Mouse (Mus musculus): ENCODE results near the gene Nol6. TPM values are rescaled to one million over a fixed set of nuclear protein-coding genes. Genes with fewer than 3 reads are reported as not detected.
A peak's percentile ranks its signal among the peaks of the same experiment; 100 is the strongest.

Nol6 gene
- total RNA-seq, 4 experiments from 2014 or later = 16.4 to 20.9 (median 17.8) TPM

DNA sequence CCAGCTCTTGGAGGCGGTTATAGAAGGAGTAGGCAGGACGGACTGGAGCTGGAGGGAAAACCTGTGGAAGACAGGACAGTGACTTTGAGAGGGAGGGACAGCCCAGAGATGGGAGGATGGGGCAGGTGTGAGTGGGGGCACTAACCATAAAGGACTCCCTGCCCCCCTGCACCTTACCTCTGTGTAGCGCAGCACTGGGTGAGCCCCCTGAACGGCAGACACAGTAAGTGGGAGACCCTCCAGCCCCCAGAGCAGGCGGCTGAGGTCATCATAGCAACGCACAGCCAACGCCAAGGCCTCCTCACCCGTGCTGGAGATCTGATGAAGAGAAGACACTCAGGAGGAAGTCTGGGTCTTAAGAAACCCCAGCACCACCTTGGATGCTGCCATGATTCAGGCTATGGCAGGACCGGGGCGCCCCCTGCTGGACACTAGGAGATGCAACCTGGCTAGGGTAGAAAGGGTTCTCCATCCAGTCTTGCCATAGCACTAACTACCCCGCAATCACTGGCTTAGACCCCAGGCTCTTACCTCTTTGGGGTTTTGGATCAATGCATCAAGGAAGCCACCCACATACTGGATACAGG is 5.5 kb downstream of the Nol6 start:
- peak in 1 of 2 experiments; percentile 40 for DNase-seq (ENCODE audit: low spot score in 2 of 2)

DNA sequence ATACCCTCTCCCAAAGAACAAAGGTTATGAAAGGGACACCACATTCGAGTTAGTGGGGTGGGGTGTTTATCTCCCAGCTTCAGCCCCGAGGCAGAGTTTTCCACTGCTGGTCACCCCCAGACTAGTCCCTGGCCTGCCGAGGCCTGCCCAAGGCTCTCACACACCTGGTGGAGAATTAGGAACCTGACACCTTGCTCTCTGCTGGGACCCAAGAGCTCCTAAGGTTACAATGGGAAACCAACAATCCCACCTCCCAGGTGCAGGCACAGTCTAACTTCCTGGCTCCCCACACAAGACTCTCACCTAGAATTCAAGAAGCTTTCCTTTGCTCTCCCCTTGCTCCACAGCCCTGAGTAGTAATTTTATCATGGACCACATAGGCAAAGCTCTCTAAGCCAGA is 7.4 kb downstream of the Nol6 start:
- DNase-seq (ENCODE audit: low spot score in 2 of 2) = no peak

DNA sequence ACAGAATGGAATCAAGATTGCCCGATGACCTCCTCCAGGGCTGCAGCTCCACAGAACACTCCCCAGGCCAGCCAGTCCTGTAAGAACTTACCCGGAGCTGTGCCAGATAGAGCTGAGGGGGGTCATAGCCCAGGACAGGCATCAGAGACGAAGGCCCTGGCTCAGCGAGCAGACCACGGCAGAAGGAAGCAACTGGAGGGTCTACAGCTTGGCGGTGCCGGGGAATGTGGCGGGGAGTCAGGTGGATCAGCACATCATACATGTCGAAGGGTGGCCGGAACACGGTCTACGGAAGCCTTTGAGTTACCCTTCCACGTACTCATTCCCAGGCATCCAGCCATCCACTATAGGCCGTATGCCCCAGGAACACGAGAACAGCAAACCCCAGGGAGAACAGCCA is 8.5 kb downstream of the Nol6 start:
- DNase-seq (ENCODE audit: low spot score in 2 of 2) = no peak

DNA sequence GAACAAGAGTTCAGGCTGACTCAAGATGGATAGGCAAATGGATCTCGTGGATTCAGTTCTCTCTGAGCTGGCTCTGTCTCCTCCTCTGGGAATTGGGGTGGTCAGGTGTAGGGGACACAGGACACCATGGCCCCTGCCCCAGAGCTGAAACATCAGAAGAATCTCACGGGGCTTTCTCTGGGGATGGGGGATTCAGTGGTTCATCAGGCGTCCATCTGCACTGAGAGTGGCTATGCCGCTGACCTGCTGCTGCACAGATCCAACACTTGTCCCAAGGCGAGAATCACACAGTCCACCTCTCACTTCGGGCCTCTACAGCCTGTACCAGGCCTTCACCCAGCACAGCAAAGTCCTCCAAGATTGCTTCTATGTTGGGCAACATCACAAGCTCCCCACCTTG is 9.2 kb downstream of the Nol6 start:
- DNase-seq (ENCODE audit: low spot score in 2 of 2) = no peak

DNA sequence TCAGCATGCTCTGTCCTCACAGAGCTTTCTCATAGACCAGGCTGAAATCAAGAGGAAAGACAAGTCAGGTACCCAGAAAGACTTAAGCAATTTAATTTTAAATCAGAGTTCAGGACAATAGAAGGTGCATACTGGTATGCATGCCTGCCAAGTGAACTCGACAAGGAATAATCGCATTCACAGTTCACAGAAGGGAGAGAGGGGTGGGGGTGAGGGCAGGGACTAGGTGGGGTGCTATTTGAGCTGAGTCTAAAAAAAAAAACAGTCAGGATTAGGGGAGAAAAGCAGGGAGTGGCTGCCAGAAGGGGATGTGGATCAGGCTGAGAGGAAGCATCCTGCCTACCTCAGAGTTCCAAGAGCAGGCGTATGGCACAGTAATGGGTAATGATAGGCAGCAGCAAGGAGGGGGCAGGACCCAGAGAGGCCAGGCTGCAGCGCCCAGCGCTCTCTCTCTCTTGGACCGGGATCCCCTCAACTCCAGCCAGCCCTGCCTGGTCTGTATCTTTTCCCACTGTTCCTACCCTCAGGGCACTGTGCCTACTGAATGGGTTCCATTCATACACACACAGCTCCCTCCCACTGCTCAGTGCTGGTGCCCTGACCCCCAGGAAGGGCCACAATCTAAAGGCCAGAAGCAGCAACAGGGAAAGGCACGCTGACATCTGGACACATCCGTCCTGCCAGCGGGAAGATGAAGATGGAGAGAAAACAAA is 9.7 kb downstream of the Nol6 start:
- no peak for DNase-seq (ENCODE audit: low spot score in 2 of 2)

DNA sequence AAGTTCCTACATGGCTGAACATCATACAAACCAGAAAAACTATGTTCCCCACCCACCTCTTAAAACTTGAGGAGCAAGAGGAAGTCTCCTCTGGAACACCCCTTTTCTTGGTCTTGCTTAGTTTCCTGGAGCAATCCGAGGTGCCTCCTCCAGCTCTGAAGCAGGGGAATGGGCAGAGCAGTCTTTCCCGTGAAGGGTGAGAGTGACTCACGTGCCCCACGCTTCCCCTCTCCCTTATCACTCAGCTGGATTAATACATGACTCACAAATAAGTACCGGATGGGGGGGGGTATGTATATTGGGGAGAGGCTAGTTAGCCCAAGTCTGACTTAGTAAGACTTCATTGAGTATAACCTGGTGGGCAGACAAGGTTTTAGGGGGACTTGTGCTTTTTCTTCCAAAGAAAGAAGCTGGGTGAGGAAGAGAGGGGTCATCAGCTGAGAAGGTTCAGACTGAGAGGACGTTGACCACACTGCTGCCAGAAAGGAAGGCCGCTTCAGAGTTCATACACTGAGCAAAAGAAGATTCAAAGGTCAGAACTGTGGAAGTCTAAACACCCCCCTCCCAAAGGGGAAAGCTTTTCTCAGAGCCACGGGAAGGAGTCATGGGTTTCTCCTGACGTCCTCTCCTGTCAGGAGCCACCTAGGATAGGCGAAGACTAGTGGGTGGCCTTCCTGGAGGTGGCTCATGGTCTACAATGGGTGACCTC is 15.4 kb downstream of the Nol6 start:
- no peak for DNase-seq (ENCODE audit: low spot score in 2 of 2)

DNA sequence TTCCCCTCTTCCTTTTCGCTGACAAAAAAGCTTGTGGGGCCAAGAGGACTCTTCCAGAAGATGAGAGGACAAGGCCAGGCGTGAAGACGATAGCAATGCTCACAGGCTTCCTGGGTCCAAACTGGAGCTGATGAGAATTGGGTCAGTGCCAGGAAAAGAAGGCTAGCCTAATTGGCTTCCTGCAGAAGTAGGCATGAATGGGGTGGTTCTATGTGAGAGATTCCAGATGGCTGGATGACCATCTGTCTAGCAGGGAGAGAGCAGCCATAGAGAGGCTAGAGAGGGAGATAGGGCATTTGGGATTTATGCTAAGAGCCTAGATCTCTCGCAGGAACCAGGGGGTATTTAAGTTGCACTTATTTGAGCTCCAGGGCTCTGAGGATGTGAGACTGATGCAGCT is 16.8 kb downstream of the Nol6 start:
- DNase-seq (ENCODE audit: low spot score in 2 of 2) = no peak

DNA sequence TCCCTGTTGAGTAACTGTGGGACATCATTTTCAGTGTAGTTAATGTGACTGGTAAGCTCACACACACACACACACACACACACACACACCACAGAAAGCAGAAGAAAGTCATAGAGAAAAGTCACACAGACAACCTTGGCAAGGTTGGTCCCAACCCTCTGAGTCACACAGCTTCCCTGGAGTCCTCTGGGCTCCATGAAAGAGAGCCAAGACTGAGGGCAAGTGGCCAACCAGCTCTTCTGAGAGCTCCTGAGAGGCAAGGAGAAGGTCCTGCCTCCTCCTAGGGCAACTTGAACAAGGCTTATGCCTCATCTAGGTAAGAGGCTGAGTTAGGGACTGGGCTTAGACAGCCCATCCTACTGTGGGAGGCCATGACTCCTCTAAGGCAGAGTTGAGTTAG is 21.4 kb downstream of the Nol6 start:
- no peak for DNase-seq (ENCODE audit: low spot score in 2 of 2)

DNA sequence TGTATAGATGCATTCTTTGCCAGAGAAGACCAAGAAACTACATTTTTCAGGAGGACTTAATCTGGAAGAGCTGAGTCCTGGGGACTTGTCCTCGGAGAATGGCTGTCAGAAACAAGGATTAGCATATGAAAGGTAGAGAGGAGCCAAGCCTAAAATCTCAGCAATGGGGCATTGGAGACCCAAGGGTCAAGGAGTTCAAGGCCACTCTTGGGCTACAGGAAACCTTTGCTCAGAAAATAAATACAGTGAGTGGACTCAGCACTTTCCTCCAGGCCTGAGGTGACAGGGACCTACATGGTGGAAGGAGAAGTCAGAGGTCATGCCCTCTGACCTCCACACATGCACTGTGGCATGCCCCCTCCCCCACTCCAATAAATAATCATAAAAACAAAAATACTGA is 23.3 kb downstream of the Nol6 start:
- no peak for DNase-seq (ENCODE audit: low spot score in 2 of 2)

DNA sequence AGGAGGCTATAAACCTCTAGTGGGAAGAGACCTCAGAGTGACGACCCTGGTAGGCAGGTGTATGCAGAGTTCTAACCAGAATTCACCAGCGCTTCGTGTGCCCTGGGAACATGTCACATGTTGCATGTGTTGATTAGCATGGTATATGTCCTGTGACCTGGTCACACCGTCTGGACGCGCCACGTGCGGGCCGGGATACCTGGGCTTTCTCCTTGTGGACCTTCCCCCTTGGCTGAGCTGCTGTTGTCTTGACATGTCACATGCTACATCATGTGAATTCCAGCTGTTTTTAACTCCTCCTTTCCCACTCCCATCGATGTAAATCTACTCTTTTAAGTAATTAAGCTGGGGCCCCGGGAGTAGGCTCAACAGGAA is 25.7 kb downstream of the Nol6 start:
- DNase-seq (ENCODE audit: low spot score in 2 of 2) = no peak

DNA sequence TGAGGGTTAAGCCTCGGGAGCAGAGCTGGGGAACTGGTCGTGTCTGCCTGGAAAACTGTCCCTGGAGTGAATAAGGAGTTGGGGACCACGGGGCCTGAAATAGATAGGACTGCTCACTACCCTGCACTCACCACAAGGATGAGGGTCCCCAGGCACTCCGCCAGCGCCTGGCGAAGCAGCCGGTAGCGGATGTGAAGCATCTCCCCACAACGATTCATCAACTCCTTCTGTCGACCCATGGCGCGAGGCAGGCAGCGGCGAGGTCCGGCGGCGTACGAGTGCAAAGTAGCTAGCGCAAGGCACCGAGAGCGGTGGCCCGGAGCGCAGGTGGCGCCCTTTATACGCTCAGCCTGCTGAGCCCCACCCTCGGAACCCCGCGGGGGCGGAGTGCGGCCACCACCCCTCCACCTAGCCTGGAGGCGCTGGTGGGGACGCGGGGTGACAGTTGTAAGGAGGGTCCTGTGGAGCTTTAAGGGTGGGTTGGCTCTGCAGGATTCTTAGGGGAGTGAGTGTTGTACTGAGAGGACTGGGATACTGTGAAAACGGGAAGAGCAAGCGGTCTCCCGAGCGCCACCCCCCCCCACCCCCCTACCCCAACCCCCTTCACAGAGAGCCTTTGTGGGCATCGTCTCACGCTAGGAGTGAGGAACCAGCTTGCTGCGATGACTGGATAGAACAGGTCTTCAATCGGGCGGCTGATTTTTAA is 26.2 kb downstream of the Nol6 start, which contains the start of gene Aqp3:
TSS of gene Aqp3 (minus strand) at position 313 of the 706 bp plus-strand sequence.
- no peak for DNase-seq (ENCODE audit: low spot score in 2 of 2)

DNA sequence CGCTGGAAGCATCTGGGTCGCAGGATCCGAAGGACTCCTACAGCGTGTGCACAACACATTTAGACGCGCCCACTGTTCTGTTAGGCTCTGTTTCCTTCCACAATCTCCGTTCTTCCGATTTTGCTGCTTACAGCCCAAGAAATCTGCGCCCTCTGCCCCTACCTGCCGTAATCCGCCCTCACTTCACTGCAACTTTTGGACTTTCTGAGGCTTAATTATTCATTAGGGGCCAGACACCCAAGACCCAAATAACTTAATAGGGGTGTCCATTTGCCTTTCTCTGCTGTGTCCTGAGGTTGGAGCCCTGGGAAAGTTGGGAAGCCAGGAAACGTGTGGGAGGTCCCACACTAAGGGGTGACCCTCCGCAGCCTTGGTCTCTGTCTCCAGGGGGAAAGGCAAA is 26.9 kb downstream of the Nol6 start:
- DNase-seq (ENCODE audit: low spot score in 2 of 2) = no peak

DNA sequence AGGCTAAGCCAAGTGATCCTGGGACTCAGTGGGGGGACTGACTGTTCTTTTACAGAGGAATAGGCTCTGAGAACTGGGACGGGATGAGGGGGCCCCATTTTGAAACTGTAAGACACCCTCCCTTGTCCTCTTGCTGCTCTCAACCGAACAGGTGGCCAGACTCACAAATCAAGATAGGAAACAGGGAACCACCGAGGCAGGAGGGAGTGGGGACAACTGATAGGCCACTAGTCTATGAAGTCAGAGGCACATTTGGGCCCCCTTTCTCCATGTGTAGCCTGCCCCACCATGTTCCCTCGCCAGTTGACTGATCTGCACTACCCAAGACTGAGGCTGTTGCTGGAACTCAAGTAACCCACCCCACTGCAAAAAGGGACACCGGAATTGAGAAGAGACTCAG is 27.5 kb downstream of the Nol6 start:
- DNase-seq (ENCODE audit: low spot score in 2 of 2) = no peak

DNA sequence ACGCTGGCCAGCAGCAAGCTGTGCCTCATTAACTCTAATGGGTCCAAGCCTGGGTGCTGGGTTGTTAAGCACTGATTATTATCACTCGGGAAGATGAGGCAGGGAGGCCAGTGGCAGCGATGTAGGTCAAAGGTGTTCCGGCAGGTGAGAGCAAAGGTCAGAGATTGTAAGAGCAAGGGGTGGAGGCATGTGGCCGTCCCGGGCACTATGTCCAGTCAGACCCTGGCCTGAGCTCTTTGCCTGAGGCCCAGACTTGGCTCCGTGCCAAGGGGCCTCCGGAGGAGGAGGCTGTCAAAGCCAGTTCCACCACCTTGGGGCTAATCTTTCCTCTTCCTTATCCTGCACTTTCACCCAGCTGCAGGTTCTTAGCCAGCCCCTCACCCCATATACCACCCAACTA is 28.1 kb downstream of the Nol6 start:
- no peak for DNase-seq (ENCODE audit: low spot score in 2 of 2)

DNA sequence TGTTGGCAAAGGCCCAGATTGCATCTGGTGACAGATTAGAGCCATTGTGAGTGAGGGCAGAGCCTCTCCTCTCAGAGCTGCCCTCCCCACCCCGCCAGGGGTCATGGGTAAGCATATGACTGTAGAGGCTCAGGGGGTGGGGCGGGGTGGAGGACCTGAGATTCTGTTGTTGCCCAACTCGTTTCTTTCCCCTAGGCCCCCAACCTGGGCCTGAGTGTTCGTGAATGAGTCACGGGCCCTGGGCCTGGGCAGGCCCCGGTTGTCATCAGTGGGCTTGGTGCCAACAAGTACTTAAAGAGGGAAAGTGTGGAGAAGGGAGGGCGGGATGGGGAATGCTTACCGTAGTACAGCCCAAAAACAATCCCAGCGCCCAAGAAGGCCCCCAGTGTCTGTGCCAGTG is 29.9 kb downstream of the Nol6 start:
- DNase-seq (ENCODE audit: low spot score in 2 of 2) = no peak

DNA sequence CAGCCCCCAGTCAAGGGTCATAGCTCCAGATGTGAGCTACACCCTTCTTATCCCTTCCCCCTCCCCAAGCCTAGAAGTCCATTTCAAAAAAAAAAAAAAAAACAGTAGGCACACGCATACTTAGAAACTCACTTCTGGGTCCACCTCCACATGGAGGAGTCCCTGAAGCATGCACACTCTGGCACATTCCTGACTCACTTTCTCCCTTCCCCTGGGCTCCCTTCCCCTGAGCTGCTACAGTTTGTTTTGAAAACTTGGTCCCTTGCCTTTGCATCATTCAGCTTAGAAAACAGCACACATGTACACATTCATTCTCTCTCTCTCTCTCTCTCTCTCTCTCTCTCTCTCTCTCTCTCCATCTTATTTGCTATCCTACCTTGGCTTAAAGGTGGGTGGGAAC is 31.3 kb downstream of the Nol6 start:
- DNase-seq (ENCODE audit: low spot score in 2 of 2) = no peak

DNA sequence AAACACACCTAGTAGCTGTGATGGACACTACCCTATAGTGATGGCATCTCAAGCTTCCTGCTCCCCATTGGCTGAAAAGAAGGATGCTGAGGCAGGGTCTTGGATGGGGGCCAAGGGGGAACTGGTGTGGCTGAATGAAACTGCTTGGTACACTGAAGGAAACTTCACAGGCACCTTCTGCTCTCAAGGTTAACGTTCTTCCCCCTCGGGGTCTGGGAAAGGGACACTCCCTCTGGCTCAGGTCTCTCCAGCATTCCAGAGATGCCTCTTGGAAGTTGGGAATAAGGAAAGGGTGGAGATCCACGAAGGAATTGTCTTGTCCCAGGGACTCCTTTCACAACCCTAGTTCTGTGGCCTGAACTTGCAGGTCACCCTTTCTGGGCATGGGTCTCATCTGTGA is 32.9 kb downstream of the Nol6 start:
- DNase-seq (ENCODE audit: low spot score in 2 of 2) = no peak

DNA sequence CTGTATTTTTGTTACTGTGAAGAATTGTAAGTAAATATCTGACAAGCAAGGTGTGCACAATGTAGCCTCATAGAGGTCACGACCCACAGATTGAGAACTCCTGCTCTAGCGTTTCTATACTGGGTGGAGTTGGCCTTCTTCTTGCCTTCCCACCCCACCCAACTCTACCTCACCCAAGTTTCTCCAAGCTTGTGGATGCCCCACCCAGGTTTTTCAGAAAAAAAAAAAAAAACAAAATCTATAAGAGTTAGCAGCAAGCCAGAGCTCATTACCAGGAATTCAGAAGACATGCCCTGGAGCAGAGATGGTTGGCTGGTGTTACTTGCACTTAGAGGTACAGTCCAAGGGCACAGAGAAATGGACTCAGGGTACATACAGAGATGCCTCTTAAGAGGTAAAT is 34.5 kb downstream of the Nol6 start:
- no peak for DNase-seq (ENCODE audit: low spot score in 2 of 2)

DNA sequence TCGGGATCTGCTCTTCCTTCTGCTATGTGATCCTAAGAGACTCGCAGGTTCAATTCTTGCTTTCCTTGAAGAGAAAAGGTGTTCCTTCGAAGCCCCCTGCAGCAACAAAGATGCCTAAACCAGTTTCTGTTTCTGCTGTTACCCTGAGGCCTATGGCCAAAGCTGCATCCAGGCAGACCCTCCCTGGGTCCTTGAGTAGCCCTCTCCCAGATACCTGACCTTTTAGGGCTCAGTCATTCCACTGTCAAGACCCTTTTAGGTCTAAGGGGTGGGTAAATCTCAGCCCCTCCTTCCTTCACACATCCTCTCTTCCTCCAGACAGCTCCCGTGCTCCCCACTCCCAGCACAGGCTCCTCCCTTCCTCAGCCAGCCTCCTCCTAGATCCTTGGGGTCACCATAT is 35.1 kb downstream of the Nol6 start:
- no peak for DNase-seq (ENCODE audit: low spot score in 2 of 2)

DNA sequence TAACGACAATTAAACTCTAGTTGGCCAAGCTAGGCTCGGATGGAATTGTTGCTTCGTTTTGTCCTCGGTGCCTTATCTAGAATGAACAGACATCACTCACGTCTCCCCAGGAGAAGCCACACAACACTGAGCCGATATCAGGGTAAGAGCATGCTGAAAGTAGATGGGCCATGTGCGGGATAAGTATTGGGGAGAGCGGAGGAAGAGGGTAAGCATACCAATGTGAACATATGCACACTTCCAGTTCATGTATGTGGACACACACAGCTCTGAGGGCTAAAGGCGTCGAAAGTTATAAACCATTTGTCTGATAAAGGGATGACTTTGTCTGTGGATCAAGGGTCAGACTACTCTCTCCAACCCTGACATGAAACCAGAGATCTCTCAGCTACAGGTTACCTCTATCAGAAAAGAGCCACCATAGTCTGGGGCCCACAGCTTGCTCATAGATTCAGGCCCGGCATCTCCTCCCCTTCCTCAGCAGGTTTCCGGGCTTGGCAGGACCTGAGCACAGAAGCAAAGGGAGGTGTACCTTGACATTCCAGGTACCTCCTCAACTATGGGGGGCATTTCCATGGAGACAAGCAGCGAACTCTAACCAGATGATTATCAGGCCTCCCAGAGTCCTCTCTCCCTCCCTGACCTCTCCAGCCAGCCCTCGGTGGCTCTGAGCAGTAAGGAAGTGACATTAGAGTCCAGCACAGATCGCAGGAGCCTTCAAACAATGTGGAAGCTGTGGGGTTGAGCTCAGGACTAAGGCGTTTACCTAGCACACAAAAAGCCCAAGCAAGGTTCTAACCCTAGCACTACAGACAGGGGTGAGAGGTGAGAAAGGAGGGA is 36.6 kb downstream of the Nol6 start:
- no peak for DNase-seq (ENCODE audit: low spot score in 2 of 2)

DNA sequence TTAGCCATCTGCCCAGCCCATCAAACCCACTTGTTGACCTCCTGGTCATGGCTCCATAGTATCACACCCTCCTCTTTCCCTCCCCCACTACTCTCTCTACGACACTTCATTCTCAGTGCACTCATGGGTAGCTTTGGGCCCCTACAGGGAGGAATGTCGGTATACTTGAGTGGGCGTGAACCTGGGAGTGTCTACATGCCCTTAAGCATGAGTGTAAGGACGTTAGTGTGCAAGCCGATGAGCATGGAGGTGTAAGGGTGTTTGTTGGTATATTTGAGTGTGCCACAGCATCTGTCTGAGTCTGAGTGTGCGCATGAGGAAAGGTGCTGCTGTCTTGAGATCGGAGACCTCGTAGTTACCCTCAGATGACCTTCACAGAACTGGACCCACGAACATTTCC is 37.3 kb downstream of the Nol6 start:
- no peak for DNase-seq (ENCODE audit: low spot score in 2 of 2)
